Mouse (Mus musculus): ENCODE results near the gene Ndufa8. TPM values are rescaled to one million over a fixed set of nuclear protein-coding genes. Genes with fewer than 3 reads are reported as not detected.
A peak's percentile ranks its signal among the peaks of the same experiment; 100 is the strongest.

Ndufa8 gene
- total RNA-seq (2015; ENCODE audit: low replicate concordance) (10.1 and 21.6 TPM in 2 replicates), total RNA-seq (2017; ENCODE audit: low replicate concordance) (16.4 and 26.1 TPM in 2 replicates)

- ATAC-seq (replicated peaks; ENCODE audit: low FRiP score, poor library complexity, severe bottlenecking), result peak; percentile 94
These were observed at the start of gene Ndufa8, which contains the start of gene Morn5 for GRCm38 (mm10) chr2:36048748-36049566. Gene Ndufa8 (minus strand): TSS chr2:36049406. Gene Morn5 (plus strand): TSS chr2:36049458.

- ATAC-seq (replicated peaks; ENCODE audit: low FRiP score, poor library complexity, severe bottlenecking), result no peak
These were observed 48.8 kb upstream of the Ndufa8 start for GRCm38 (mm10) chr2:36098021-36098420.

DNA sequence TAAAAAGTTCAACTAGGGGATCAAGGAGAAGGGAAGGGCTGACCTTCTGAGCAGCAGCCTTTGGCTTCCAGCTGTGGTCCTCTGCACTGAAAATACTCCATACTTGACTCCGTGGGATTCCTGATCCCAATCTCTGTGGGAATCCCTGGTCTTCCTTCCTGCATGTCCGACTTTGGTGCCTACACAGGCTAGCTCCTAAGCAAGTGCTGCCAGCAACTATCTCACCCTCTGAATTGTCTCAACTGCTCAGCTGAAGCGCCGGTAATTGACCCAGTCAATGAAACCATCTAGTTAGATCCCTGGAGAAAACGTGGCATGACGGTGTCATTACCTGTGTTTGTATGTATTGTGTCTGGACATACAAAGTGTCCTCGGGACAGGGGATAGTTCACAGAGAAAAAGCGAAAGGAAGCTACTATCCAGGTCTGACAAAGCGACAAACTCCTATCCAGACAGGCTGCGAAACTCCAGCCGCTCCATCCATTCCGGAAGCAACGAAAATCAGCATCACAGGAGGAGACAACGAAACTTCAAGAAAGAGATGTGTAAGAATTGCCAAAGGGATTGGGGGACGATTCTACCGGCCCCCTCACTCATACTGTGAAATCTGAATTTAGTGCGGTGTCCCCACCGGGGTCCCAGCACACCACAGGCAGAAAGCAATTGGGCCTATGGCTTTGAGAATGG lies 48.1 kb upstream of the Ndufa8 start:
- ATAC-seq (replicated peaks; ENCODE audit: low FRiP score, poor library complexity, severe bottlenecking), result no peak

DNA sequence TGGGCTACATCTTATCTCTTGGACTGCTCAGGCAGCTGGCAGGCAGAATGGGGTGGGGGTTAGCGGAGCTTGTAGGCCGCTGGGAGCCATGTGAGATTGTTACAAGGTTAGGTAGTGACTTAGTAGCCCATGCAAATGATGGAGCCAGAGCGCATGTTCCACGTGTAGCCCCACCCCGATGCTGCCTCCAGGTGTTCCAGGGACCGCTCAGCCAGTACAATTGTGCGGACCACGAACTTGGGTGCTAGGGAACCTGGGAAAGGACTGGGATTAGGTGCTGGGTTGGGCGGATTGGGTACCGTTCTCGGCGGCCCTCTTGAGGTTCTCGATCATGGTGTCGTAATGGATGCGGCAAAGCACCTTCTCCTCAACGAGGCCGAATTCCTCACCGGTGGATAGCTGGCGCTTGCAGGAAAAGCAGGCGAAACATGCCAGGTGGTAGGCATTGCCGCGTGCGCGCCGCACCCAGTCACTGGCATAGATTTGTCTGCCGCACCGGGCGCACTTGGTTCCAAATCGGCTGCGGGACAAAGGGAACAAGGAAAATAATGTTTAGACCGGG lies 44.8 kb upstream of the Ndufa8 start:
- ATAC-seq (replicated peaks; ENCODE audit: low FRiP score, poor library complexity, severe bottlenecking), result no peak

DNA sequence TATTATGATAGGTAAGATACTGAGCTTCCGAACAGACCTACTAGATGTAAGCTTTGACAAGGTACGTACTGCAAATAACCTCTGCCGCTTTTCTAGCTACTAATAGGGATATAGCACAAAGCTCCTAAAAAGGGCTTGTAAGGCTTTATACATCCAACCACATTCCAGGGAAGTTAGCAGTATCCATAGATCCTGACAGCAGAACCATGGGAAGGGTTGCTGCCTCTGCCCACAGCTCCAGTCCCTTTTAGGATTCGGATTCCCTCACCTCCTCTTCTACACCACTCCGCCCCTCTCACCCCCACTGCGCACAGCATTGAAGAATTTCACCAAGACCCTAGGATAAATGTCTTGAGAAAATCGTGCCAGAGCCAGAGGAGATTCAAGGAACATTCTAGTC lies 44.1 kb upstream of the Ndufa8 start:
- no peak for ATAC-seq (replicated peaks; ENCODE audit: low FRiP score, poor library complexity, severe bottlenecking)

DNA sequence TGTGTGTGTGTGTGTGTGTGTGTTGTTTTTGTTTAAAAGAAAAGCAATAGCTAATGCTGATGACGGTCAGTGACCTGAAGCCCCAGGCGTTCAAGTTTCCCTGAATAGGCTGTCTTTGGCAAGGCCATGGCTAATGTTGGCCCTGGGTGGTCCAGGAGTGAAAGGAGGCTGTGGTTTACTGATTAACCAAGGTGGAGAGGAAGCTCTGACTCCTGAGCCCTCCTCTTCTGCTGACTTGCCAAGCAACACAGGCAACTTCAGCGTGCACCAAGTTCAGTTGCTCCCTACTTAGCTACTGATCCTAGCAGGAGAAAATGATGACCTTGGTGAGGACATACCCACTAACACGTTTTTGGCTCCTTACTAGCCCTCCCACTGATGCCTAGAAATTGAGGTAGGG lies 43.5 kb upstream of the Ndufa8 start:
- no peak for ATAC-seq (replicated peaks; ENCODE audit: low FRiP score, poor library complexity, severe bottlenecking)

DNA sequence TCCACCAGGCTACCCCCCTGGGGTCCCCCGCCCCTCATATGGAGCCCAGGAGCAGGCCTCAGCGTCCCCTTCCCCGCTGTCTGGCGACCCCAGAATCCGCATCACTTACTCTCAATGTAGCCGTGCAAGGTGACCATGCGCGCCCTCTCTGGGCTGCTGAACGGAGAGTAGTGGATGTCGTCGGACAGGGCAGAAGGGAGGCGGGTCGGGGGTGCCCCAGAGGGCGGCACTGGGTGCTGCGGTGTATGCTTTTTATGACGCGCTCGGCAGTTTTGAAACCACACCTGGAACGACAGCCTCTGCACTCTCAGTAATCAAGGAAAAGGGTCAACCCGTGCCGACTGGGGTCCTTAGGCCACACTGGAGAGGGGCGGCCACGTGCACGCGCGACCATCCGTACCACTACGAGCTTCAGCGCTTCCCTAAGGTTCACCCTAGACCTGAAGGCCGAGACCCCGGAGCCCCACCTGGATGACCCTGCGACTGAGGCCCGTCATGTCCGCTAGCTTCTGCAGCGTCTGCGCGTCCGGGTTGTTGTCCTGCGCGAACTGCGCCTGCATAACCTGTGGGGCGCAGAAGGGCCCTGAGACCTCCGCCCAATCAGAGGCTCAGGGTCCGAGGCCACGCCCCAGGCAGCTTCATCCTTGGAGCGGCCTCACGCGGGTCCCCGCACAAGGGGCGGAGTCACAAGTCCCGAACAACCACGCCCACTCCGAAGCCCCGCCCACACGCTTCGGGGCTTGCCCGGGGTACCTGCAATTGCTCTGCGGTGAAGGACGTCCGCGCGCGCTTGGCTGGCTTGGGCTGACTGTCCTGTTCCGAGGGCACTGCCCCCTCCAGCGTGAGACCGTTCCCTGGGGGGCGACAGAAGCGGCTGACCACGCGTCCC lies 41.9 kb upstream of the Ndufa8 start:
- ATAC-seq (replicated peaks; ENCODE audit: low FRiP score, poor library complexity, severe bottlenecking), result peak; percentile 56; the same call in 1 of the 2 replicates

DNA sequence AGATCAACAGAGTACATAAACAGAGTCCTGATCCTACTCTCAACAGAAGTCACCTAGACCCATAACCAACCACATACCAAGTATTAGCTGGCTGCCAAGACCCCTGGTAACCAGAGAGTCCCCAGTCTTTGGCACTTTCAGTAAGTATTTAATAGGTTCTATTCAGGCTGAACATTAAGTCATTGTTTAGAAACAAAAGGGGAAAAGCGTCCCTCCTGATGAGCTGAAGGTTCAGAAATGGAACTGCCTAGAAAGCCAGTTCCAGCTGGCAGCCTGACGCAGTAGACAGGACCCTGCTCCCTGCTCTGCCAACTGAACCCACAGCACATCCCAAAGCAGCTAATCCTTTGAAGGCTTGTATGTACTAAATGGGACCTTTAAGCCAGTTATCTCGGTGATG lies 40.0 kb upstream of the Ndufa8 start:
- no peak for ATAC-seq (replicated peaks; ENCODE audit: low FRiP score, poor library complexity, severe bottlenecking)

GRCm38 (mm10) chr2:36085041-36085440 lies 35.8 kb upstream of the Ndufa8 start:
- ATAC-seq (replicated peaks; ENCODE audit: low FRiP score, poor library complexity, severe bottlenecking), result no peak

- no peak for ATAC-seq (replicated peaks; ENCODE audit: low FRiP score, poor library complexity, severe bottlenecking)
These were observed 33.8 kb upstream of the Ndufa8 start for GRCm38 (mm10) chr2:36082802-36083580.

GRCm38 (mm10) chr2:36081446-36081845 lies 32.2 kb upstream of the Ndufa8 start:
- no peak for ATAC-seq (replicated peaks; ENCODE audit: low FRiP score, poor library complexity, severe bottlenecking)

GRCm38 (mm10) chr2:36077160-36077761 lies 28.1 kb upstream of the Ndufa8 start:
- ATAC-seq (replicated peaks; ENCODE audit: low FRiP score, poor library complexity, severe bottlenecking), result no peak

DNA sequence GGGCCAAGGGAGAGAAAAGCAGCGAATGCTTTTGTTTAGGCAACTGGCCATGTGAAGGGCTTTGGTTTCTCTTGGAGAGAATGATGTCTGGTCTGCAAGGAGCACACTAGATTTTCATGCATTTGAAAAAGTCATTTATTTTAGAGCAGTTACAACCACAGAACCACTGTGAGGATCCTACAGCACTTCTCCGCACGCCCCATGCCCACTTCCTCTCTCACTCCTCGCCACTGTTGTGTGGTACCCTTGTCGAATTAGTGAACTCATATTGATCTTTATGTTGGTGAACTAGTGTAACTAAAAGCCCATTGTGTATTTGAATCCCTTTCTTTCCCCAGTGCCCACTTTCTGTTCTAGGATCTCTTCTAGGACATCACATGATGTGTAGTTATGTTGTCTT lies 26.0 kb upstream of the Ndufa8 start:
- no peak for ATAC-seq (replicated peaks; ENCODE audit: low FRiP score, poor library complexity, severe bottlenecking)

DNA sequence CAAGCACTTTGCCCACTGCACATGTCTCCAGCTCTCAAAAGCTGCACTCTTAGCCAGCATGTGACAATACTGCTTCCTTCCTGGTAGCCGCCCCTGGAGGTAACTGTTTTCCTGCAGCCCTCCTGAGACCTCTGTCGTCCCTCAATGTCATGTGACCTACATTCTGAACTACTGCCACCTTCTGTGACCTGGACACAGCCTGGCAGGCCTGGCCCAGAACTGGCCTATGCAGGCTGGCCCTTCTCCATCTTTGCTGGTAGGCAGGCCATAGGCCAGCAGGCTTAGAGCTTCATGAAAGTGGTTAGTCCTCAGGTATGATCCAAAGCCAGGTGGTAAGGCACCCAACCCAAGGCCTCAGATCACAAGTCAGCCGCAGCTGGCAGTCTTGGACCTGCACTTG lies 24.6 kb upstream of the Ndufa8 start:
- ATAC-seq (replicated peaks; ENCODE audit: low FRiP score, poor library complexity, severe bottlenecking), result no peak

GRCm38 (mm10) chr2:36071660-36072305 lies 22.6 kb upstream of the Ndufa8 start:
- no peak for ATAC-seq (replicated peaks; ENCODE audit: low FRiP score, poor library complexity, severe bottlenecking)

DNA sequence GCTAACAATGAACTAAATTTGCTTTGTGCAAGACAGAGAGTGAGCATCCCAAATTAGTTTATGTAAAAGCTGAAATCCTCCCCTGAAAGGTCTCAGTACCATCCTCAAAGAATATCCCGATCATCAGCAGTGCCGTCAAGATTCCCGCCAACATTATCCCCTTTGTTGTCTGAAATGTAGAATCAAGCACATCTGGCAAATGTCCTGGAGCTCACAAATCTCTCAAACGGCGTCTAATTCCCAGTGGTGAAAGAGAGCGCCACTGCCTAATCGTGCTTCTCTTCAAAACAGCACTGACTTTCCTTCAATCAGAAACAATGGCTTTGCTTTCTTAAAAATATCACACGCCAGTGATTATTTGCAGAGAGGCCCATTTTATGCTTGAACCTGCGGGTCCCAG lies 17.9 kb upstream of the Ndufa8 start:
- no peak for ATAC-seq (replicated peaks; ENCODE audit: low FRiP score, poor library complexity, severe bottlenecking)

DNA sequence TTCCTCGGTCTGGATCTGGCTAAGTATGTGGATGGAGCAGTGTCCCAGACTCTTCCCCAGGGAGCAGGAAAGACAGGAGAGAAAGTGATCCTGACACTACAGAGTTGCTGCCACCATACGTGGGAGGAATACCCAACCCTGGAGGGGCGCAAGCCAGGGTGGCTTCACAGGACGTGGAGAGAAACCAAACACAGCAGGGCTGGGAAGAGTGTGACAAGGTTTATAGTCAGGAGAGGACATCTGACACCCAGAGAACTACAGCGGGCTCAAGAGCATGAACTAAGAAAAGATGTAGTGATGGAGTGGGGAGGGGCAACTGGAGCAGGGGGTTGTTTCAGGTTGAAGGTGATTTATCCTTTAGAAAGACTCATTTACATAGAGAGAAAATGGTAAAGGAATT lies 12.2 kb upstream of the Ndufa8 start:
- no peak for ATAC-seq (replicated peaks; ENCODE audit: low FRiP score, poor library complexity, severe bottlenecking)

DNA sequence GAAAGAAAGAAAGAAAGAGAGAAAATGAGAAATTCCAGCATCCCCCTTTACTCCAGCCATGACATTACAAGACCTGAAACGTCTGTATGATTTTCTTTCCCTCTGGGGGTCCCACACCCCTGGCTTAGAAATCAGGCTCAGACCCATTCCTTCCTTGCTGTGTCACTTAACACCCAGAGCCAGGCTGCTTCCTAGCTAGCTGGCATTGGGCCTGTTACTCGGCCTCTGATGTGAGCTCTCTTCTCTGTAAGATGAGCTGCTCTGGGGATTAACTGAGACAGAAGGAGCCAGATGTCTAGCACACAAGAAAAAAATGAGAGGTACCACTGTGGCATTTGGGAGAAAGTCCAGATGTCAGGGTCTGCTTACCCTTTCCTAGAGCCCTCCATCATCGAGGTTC lies 7.0 kb upstream of the Ndufa8 start:
- ATAC-seq (replicated peaks; ENCODE audit: low FRiP score, poor library complexity, severe bottlenecking), result no peak

All from erythroid progenitor cell, adult 5-6 weeks (primary cell).